Mouse (Mus musculus): ENCODE measurements at regions not wholly inside any gene's neighbourhood (a gene's known extent, or its start where the extent isn't known, plus 50 kb on each side); places are given as distances from the start of the nearest gene placed in this dataset.
A peak's percentile ranks its signal among the peaks of the same experiment; 100 is the strongest.

DNA sequence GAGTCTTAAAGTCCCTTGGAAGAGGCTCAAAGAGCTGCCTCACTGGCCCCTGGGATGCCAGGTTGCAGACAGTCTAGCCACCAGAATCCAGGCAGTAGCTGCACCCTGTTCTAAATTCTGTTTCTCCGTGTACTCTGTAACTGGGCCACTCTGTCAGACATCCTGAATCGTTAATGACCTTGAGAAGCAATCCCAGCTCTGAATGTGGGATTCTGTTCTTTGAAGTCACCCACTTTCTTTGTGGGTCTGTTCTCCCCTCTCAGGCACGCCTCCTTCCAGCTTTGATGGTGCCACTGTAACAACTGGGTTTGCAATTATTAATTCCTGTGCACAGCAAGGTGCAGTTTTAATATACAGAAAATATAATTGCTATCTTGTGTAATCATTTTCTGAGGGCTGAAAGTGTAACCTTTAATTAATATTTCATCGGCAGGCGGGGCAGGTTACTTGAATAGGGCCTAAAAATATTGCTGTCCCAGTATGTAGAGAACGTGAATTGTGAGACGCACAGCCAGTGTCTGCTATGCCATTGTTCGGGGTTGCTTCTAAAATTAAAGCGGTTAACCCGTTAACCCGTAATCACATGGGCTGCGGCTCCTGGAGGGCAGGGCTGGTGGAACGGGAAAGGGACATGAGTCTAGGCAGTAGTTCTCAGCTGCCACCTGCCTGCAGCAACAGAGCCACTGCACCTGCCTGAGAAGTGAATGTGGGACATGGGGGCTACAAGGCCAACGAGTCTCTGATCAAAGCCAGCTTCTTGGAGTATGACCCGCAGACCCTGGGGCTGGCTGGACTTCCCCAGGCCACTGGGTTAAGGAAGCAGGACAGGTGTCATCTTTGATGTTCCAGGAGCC is 64.3 kb upstream of the Id2 start:
- DNase-seq (ENCODE audit: low spot score in 2 of 2): no peak

DNA sequence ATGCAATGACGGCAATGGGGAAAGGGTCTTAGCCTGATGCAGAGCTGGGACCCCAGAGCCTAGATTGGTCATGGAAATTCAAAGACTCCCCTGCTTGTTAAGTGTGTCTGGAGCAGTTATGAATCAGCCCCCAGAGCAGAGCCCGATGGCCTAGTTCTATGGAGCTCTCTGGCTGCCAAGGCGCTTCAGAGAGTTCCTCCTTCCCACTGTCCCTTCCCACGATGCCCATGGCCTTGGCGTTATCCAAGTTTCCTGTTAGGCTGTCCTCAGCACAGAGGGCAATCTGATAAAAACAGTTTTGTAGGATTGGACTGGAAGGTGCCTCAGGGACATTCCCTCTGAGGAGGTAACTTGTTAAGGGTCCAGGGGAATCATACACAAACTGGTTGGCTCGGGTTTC is 62.2 kb upstream of the Id2 start:
- no peak for DNase-seq (ENCODE audit: low spot score in 2 of 2)

DNA sequence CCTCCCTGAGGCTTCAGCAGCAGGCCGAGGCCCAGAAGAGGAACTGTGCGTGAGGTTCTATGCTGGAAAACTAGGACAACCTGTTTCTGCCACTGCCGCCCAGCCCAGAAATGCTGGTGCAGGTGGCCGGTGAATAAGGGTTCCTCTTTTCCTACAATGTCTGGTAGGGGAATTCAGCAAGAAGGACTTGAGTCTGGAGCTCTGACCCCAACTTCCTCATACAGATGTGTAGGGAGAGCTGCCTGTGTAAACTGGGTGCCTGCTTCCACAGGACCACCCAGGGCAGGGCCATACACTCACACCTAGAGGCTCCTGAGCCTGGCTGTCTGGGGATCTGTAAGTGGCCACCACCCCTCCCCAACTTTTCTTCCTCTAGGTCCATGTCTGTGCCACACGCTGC is 60.3 kb upstream of the Id2 start:
- no peak for DNase-seq (ENCODE audit: low spot score in 2 of 2)

DNA sequence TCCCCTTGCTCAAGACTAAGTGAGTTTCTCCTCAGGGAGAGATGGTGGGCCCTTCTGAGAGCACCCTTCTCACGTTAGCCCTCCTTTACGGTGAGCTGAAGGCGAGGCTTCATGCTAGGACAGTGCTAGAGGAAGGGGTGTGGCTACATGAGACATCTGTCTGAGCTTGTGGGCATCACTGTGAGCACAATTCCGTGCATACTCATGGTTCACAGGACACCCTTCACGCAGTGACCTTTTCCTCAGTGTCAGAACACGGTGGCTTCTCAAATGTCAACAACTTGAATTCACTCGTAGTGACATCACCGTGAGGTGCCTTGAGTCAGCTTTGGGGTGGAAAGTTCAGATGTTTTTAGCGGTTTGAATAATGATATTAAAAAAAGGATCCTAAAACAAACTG is 58.5 kb upstream of the Id2 start:
- DNase-seq (ENCODE audit: low spot score in 2 of 2): peak; percentile 54 to 60

DNA sequence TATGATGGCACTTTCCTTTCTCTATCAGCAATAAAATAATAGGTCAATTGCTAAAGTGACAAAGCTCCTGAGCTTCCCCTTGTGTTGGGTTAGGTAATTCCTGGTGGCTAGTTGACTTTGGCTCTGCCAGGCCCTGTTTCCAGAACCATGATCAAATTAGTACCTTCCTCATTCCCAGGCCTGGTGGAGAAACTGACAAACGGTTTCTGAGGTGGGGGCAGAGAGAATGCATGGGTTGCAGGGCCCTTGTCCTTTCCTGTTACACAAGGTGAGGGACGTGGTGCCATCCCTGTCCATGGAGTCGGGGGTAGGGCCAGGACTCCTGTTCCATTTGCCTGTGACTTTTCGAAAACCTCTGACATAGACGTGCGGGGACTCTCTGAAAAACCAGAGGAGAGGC is 51.2 kb upstream of the Id2 start:
- DNase-seq (ENCODE audit: low spot score in 2 of 2): no peak
